Mouse (Mus musculus) MEL (cell line): ENCODE measurements at regions not wholly inside any gene's neighbourhood (a gene's known extent, or its start where the extent isn't known, plus 50 kb on each side); places are given as distances from the start of the nearest gene placed in this dataset.

Source experiments
- DNase-seq: peaks from one replicate; pipeline ENCODE4 v3.0.0; 2011; ENCODE audit warnings: low read depth, low spot score
- H3K27ac ChIP-seq: 2 replicates; pipeline ENCODE4 v1.5.1; 2012; ENCODE audit warnings: low read depth, mild to moderate bottlenecking, control low read depth, low read length, moderate library complexity; ENCODE audit not compliant: control insufficient read depth
- H3K27me3 ChIP-seq, 2 experiments: fragments of 150-350 bp in 1 of 2; sonication (generic) in 1 of 2; 2 replicates each; pipeline ENCODE4 v1.6.1; 2012; ENCODE audit warnings: low read length in 2 of 2, mild to moderate bottlenecking in 2 of 2, improper control_type of control experiment in 1 of 2, moderate library complexity in 1 of 2; ENCODE audit not compliant: insufficient read depth in 2 of 2, control insufficient read depth in 1 of 2
- H3K36me3 ChIP-seq, 2 experiments: 2 replicates each; pipeline ENCODE4 v1.6.1; 2012 to 2014; ENCODE audit warnings: low read length in 2 of 2, improper control_type of control experiment in 1 of 2, inconsistent platforms in 1 of 2, mild to moderate bottlenecking in 1 of 2; ENCODE audit not compliant: insufficient read depth in 2 of 2, control insufficient read depth in 1 of 2
- H3K4me1 ChIP-seq, 2 experiments: fragments of 150-350 bp in 1 of 2; sonication (generic) in 1 of 2; 2 replicates each; pipeline ENCODE4 v1.6.1; 2012; ENCODE audit warnings: low read length in 2 of 2, improper control_type of control experiment in 1 of 2, mild to moderate bottlenecking in 1 of 2; ENCODE audit not compliant: insufficient read depth in 2 of 2, control insufficient read depth in 1 of 2
- H3K4me3 ChIP-seq, 2 experiments: fragments of 150-350 bp in 1 of 2; sonication (generic) in 1 of 2; 2 replicates each; pipeline ENCODE4 v1.5.1; 2012; ENCODE audit warnings: low read depth in 2 of 2, low read length in 2 of 2, mild to moderate bottlenecking in 2 of 2, moderate library complexity in 2 of 2, control low read depth in 1 of 2, improper control_type of control experiment in 1 of 2; ENCODE audit not compliant: control insufficient read depth in 1 of 2, insufficient read depth in 1 of 2
- H3K79me2 ChIP-seq: 2 replicates; pipeline ENCODE4 v1.6.1; 2012; ENCODE audit warnings: mild to moderate bottlenecking, low read length, moderate library complexity; ENCODE audit not compliant: control insufficient read depth, poor library complexity, insufficient read depth
- H3K9ac ChIP-seq: 2 replicates; pipeline ENCODE4 v1.6.1; 2012; ENCODE audit warnings: low read depth, mild to moderate bottlenecking, control low read depth, low read length, moderate library complexity; ENCODE audit not compliant: control insufficient read depth, poor library complexity, severe bottlenecking
- H3K9me3 ChIP-seq: fragments of 150-350 bp; sonication (generic); replicated peaks from 2 replicates; pipeline ENCODE4 v1.6.1; 2012; ENCODE audit warnings: mild to moderate bottlenecking, low read length, improper control_type of control experiment, moderate library complexity; ENCODE audit not compliant: insufficient read depth
- CHD1 ChIP-seq: IDR thresholded peaks from 2 replicates; pipeline ENCODE4 v1.6.1; 2012; ENCODE audit warnings: low read depth, mild to moderate bottlenecking, inconsistent platforms, low read length, improper control_type of control experiment
- E2F4 ChIP-seq: IDR thresholded peaks from 2 replicates; pipeline ENCODE4 v1.6.1; 2011; ENCODE audit warnings: low read depth, low read length, improper control_type of control experiment, borderline replicate concordance
- ELF1 ChIP-seq: IDR thresholded peaks from 2 replicates; pipeline ENCODE4 v1.6.1; 2014; ENCODE audit warnings: low read depth, mild to moderate bottlenecking, inconsistent platforms, low read length, improper control_type of control experiment, moderate library complexity
- GABPA ChIP-seq: IDR thresholded peaks from 2 replicates; pipeline ENCODE4 v1.6.1; 2012; ENCODE audit warnings: low read depth, mild to moderate bottlenecking, inconsistent platforms, low read length, improper control_type of control experiment, moderate library complexity
- JUND ChIP-seq: IDR thresholded peaks from 2 replicates; pipeline ENCODE4 v1.6.1; 2011; ENCODE audit warnings: low read depth, mild to moderate bottlenecking, improper control_type of control experiment, low read length
- MEF2A ChIP-seq: IDR thresholded peaks from 2 replicates; pipeline ENCODE4 v1.6.1; 2014; ENCODE audit warnings: low read depth, mild to moderate bottlenecking, inconsistent platforms, low read length, improper control_type of control experiment; ENCODE audit not compliant: poor library complexity, insufficient replicate concordance, severe bottlenecking; ENCODE audit errors: extremely low read depth
- MYC ChIP-seq: IDR thresholded peaks from 2 replicates; pipeline ENCODE4 v1.6.1; 2011; ENCODE audit warnings: low read depth, mild to moderate bottlenecking, low read length, improper control_type of control experiment, moderate library complexity
- POLR2A ChIP-seq, 2 experiments: IDR thresholded peaks; 2 replicates each; pipeline ENCODE4 v1.6.1; 2011 to 2012; ENCODE audit warnings: low read length in 2 of 2, mild to moderate bottlenecking in 2 of 2, control low read depth in 1 of 2, improper control_type of control experiment in 1 of 2, low read depth in 1 of 2, moderate library complexity in 1 of 2; ENCODE audit not compliant: control insufficient read depth in 1 of 2, insufficient read depth in 1 of 2, poor library complexity in 1 of 2
- POLR2AphosphoS5 ChIP-seq: IDR thresholded peaks from 2 replicates; pipeline ENCODE4 v1.6.1; 2012; ENCODE audit warnings: low read depth, borderline replicate concordance, mild to moderate bottlenecking, inconsistent platforms, low read length, moderate library complexity, mixed read lengths
- RAD21 ChIP-seq: IDR thresholded peaks from 2 replicates; pipeline ENCODE4 v1.6.1; 2011; ENCODE audit warnings: mild to moderate bottlenecking, low read depth, low read length, improper control_type of control experiment
- RCOR1 ChIP-seq: IDR thresholded peaks from 2 replicates; pipeline ENCODE4 v1.6.1; 2012; ENCODE audit warnings: low read depth, mild to moderate bottlenecking, inconsistent platforms, low read length, improper control_type of control experiment
- SMC3 ChIP-seq: IDR thresholded peaks from 2 replicates; pipeline ENCODE4 v1.6.1; 2011; ENCODE audit warnings: low read depth, low read length, improper control_type of control experiment
- TAL1 ChIP-seq: IDR thresholded peaks from 2 replicates; pipeline ENCODE4 v1.6.1; 2012; ENCODE audit warnings: mild to moderate bottlenecking, inconsistent platforms, low read length, moderate library complexity, mixed read lengths
- TBP ChIP-seq: IDR thresholded peaks from 2 replicates; pipeline ENCODE4 v1.8.0; 2011; ENCODE audit warnings: low read depth, low read length, improper control_type of control experiment
- TCF12 ChIP-seq: IDR thresholded peaks from 2 replicates; pipeline ENCODE4 v1.6.1; 2014; ENCODE audit warnings: low read depth, mild to moderate bottlenecking, inconsistent platforms, low read length, improper control_type of control experiment, moderate library complexity
- ZC3H11A ChIP-seq: IDR thresholded peaks from 2 replicates; pipeline ENCODE4 v1.6.1; 2012; ENCODE audit warnings: low read depth, mild to moderate bottlenecking, inconsistent platforms, low read length, improper control_type of control experiment
- ZNF384 ChIP-seq: IDR thresholded peaks from 2 replicates; pipeline ENCODE4 v1.6.1; 2012; ENCODE audit warnings: low read depth, mild to moderate bottlenecking, inconsistent platforms, low read length, improper control_type of control experiment

- Histone ChIP-seq H3K79me2 (no peaks in the 10 kb centered on the region), H3K9ac (no peak overlapping the region), H3K27me3 (peaks cover 7 to 20% of the 10 kb centered on the region in 2 experiments; a peak in 3 of 4 replicates), H3K9me3 (no peaks in the 10 kb centered on the region), H3K27ac (no peak overlapping the region), H3K4me1 (no peaks in the 10 kb centered on the region), H3K4me3 (no peak overlapping the region), H3K36me3 (no peaks in the 10 kb centered on the region)
- DNase-seq, result no peak
- no peak for TF ChIP-seq MYC
- no peak for TF ChIP-seq ZNF384
- TF ChIP-seq POLR2A (IDR thresholded peaks at IDR 0.05; ENCODE audit: control insufficient read depth in 1 of 2, insufficient read depth in 1 of 2, low read depth in 1 of 2, low read length in 2 of 2, poor library complexity in 1 of 2), result no peak
- no peak for TF ChIP-seq CHD1
These were observed 408.3 kb downstream of the Dad1 start for GRCm38 (mm10) chr14:53845646-53846045.

- Histone ChIP-seq H3K27me3 (peaks cover 3 to 4% of the 10 kb centered on the region in 2 experiments; a peak in 2 of 4 replicates), H3K4me3 (no peak overlapping the region), H3K9ac (no peak overlapping the region), H3K27ac (no peak overlapping the region), H3K36me3 (no peaks in the 10 kb centered on the region), H3K4me1 (no peaks in the 10 kb centered on the region), H3K79me2 (no peaks in the 10 kb centered on the region), H3K9me3 (no peaks in the 10 kb centered on the region)
- DNase-seq, result no peak
- TF ChIP-seq POLR2A (IDR thresholded peaks at IDR 0.05; ENCODE audit: control insufficient read depth in 1 of 2, insufficient read depth in 1 of 2, low read depth in 1 of 2, low read length in 2 of 2, poor library complexity in 1 of 2), result no peak
- no peak for TF ChIP-seq ELF1
- no peak for TF ChIP-seq RCOR1
- no peak for TF ChIP-seq JUND
- TF ChIP-seq POLR2AphosphoS5, result no peak
- TF ChIP-seq MEF2A, result no peak
- no peak for TF ChIP-seq TCF12
These were observed 421.4 kb downstream of the Dad1 start for GRCm38 (mm10) chr14:53832553-53832952.

GRCm38 (mm10) chr14:53831651-53832050 is 422.3 kb downstream of the Dad1 start:
- no peaks in the 10 kb centered on the region for H3K79me2 ChIP-seq
- no peak overlapping the region for H3K9ac ChIP-seq

More at GRCm38 (mm10) chr14:53831651-53832050, 422.3 kb downstream of the Dad1 start:
- no peak overlapping the region for H3K27ac ChIP-seq
- H3K4me1 ChIP-seq, result no peaks in the 10 kb centered on the region
- no peak for DNase-seq
- H3K9me3 ChIP-seq, result no peaks in the 10 kb centered on the region
- no peak overlapping the region for H3K4me3 ChIP-seq
- peaks cover 0 to 3% of the 10 kb centered on the region in 2 experiments; a peak in 2 of 4 replicates for H3K27me3 ChIP-seq
- TF ChIP-seq TAL1, result no peak
- TF ChIP-seq MEF2A, result no peak
- TF ChIP-seq RAD21, result no peak
- TF ChIP-seq JUND, result no peak
- TF ChIP-seq GABPA, result no peak
- TF ChIP-seq E2F4, result no peak
- TF ChIP-seq POLR2A (IDR thresholded peaks at IDR 0.05; ENCODE audit: control insufficient read depth in 1 of 2, insufficient read depth in 1 of 2, low read depth in 1 of 2, low read length in 2 of 2, poor library complexity in 1 of 2), result no peak
- no peak for TF ChIP-seq TBP
- no peak for TF ChIP-seq CHD1
- no peak for TF ChIP-seq RCOR1
- no peak for TF ChIP-seq ZC3H11A
- no peak for TF ChIP-seq SMC3
- no peak for TF ChIP-seq POLR2AphosphoS5
- TF ChIP-seq, all 39 proteins: peak for 0
- no peaks in the 10 kb centered on the region for H3K36me3 ChIP-seq
